Mouse (Mus musculus) midbrain, embryonic 11.5 days (tissue): ENCODE measurements at regions not wholly inside any gene's neighbourhood (a gene's known extent, or its start where the extent isn't known, plus 50 kb on each side); places are given as distances from the start of the nearest gene placed in this dataset.

ENCODE experiments used
- ATAC-seq: fragments of 200-750 bp; cut with Nextera tagmentation; 2 replicates; pipeline ENCODE4 v1.8.0; 2017; ENCODE audit warnings: moderate TSS enrichment, moderate library complexity; ENCODE audit not compliant: low FRiP score
- DNase-seq: peaks from one replicate; pipeline ENCODE4 v3.0.0; 2015; ENCODE audit warnings: low spot score; ENCODE audit errors: missing footprints
- H3K27ac ChIP-seq: fragments of 300-500 bp; sonication (generic); 2 replicates; pipeline ENCODE4 v1.5.1; 2014; ENCODE audit warnings: low read depth, low read length
- H3K27me3 ChIP-seq: fragments of 300-500 bp; sonication (generic); 2 replicates; pipeline ENCODE4 v1.6.1; 2014; ENCODE audit warnings: mild to moderate bottlenecking, low read length, moderate library complexity, mixed read lengths; ENCODE audit not compliant: control insufficient read depth, insufficient read depth
- H3K36me3 ChIP-seq: fragments of 300-500 bp; sonication (generic); 2 replicates; pipeline ENCODE4 v1.6.1; 2014; ENCODE audit warnings: mild to moderate bottlenecking, low read length, moderate library complexity, mixed read lengths; ENCODE audit not compliant: control insufficient read depth, insufficient read depth
- H3K4me1 ChIP-seq: fragments of 300-500 bp; sonication (generic); 2 replicates; pipeline ENCODE4 v1.6.1; 2014; ENCODE audit warnings: low read length; ENCODE audit not compliant: control insufficient read depth, insufficient read depth
- H3K4me2 ChIP-seq: fragments of 300-500 bp; sonication (generic); 2 replicates; pipeline ENCODE4 v1.6.1; 2014; ENCODE audit warnings: mild to moderate bottlenecking, moderate library complexity
- H3K4me3 ChIP-seq: fragments of 300-500 bp; sonication (generic); 2 replicates; pipeline ENCODE4 v1.5.1; 2014; ENCODE audit warnings: low read depth, low read length
- H3K9ac ChIP-seq: fragments of 300-500 bp; sonication (generic); 2 replicates; pipeline ENCODE4 v1.6.1; 2014; ENCODE audit warnings: low read length
- H3K9me3 ChIP-seq: fragments of 300-500 bp; sonication (generic); 2 replicates; pipeline ENCODE4 v1.6.1; 2016; ENCODE audit warnings: low read length; ENCODE audit not compliant: control insufficient read depth
- WGBS: fragments of 180-500 bp; shearing (Covaris S2); extraction: QIAGEN DNeasy Blood & Tissue Kit; methylation state at CpG from one replicate; pipeline ENCODE4 v1.1.7; 2014; 5-methylcytosine and 5-hydroxymethylcytosine counted together

GRCm38 (mm10) chr12:99118381-99119115 is 198.2 kb downstream of the Ttc8 start:
- Histone ChIP-seq H3K36me3 (no peaks in the 10 kb centered on the region), H3K4me2 (no peak overlapping the region), H3K9me3 (no peaks in the 10 kb centered on the region), H3K4me1 (no peaks in the 10 kb centered on the region), H3K27ac (no peak overlapping the region), H3K9ac (no peak overlapping the region), H3K4me3 (no peak overlapping the region), H3K27me3 (no peaks in the 10 kb centered on the region)
- ATAC-seq (no peak), DNase-seq (no peak)
- WGBS: 91% methylated on average over 12 of the region's 12 CpGs

DNA sequence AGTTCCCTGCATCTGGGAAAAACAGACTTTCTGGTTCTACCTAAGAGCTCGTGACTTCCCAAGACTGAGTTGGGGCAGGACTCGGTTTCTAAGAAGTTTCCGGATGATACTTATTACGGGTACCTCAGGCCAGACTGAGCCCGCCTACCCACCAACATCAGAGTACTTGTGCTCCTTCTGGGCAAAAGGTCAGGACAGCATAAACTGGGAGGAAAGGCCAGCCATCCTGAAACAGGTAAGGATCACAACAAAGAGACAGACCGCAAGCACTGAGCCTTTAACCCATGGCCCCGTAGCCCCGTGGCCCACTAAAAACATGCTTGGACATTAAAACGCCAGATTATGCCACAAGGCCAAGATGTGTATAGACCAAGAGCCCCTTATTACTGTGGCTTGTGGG is 199.6 kb downstream of the Ttc8 start:
- no peak for ATAC-seq
- no peaks in the 10 kb centered on the region for H3K36me3 ChIP-seq
- no peak overlapping the region for H3K4me2 ChIP-seq
- H3K9ac ChIP-seq: no peak overlapping the region
- no peak for DNase-seq
- no peak overlapping the region for H3K4me3 ChIP-seq
- H3K27me3 ChIP-seq: no peaks in the 10 kb centered on the region
- no peaks in the 10 kb centered on the region for H3K9me3 ChIP-seq
- WGBS: 76% methylated on average over 9 of the region's 9 CpGs
- H3K27ac ChIP-seq: no peak overlapping the region
- no peaks in the 10 kb centered on the region for H3K4me1 ChIP-seq

DNA sequence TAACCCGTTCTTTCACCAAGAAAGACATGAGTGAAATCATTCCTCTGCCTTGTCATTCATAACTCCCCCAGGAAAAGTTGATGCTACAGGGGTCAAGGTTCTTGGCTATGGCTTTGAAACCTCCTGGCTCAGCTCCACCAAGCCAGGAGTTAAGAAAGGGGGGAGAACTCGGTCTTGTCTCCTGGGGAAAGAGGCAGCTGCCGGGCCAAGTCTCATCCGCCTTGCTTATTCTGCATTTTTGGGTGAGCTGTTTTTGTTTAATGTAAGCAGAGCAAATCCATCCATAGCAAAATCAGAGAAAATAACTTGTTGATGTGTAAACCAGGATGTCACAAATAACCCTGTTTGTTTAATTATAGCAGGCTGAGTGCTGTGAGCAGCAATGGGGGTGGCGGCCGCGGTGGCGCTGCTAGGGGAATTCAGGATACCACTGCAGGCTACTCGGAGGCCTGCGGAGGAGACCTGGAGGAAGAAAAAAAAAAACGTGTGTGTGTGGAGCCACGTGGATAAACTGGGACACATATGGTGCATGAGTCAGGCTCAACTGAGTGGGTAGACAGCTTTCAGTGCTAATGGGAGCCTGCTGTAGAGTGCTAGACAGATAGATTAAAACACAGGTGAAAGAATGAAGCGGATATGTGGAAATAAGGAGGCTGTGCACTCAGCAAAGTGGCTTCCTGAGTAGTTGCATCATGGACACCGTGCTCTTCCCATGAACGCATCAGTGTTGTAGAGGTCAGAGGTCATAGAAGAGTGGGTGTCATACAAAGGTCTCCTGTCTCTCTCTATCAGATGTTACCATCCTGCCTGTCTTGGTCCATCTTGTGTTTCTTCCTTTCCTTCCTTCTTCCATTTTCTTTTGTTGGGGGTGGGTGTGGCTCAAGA is 203.5 kb downstream of the Ttc8 start:
- WGBS: 89% methylated on average over 15 of the region's 15 CpGs
- no peak for ATAC-seq
- Histone ChIP-seq H3K9ac (no peak overlapping the region), H3K4me3 (no peak overlapping the region), H3K4me2 (no peak overlapping the region), H3K27ac (no peak overlapping the region), H3K9me3 (no peaks in the 10 kb centered on the region), H3K36me3 (no peaks in the 10 kb centered on the region), H3K27me3 (no peaks in the 10 kb centered on the region), H3K4me1 (no peaks in the 10 kb centered on the region)
- peak; percentile 83 for DNase-seq

DNA sequence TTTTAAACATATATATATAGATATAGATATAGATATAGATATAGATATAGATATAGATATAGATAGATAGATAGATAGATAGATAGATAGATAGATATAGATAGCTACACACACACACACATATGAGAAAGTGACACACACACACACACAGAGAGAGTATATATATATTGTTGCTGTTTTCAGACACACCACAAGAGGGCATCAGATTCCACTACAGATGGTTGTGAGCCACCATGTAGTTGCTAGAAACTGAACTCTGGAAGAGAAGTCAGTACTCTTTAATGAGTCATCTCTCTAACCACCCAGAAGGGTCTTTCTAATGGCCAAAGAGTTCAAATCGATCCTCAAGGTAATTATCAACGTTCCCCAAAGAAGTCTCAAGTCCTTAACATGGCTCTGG is 205.8 kb downstream of the Ttc8 start:
- Histone ChIP-seq H3K4me3 (no peak overlapping the region), H3K4me2 (no peak overlapping the region), H3K9ac (no peak overlapping the region), H3K36me3 (no peaks in the 10 kb centered on the region), H3K4me1 (no peaks in the 10 kb centered on the region), H3K27me3 (no peaks in the 10 kb centered on the region), H3K9me3 (no peaks in the 10 kb centered on the region), H3K27ac (no peak overlapping the region)
- WGBS: 93% methylated on average over 2 of the region's 2 CpGs
- ATAC-seq (no peak), DNase-seq (no peak)
